Mouse (Mus musculus): ENCODE measurements around the gene Olfr1434.
"Not testable (repeated sequence)": the region's sequence is repeated elsewhere in the genome, so short reads cannot be mapped to it uniquely, and the experiment has no call there.

Olfr1434 gene

GRCm38 (mm10) chr19:12279554-12279953 lies at the start of gene Olfr1434:
Gene Olfr1434 (plus strand): TSS chr19:12279854.
- in situ Hi-C loops (cut with MseI, MboI) = no loop called here

GRCm38 (mm10) chr19:12232496-12232895 lies 47.2 kb upstream of the Olfr1434 start, which contains the start of gene Olfr1432:
Gene Olfr1432 (minus strand): TSS chr19:12232596.
- in situ Hi-C loops (cut with MseI, MboI) = not testable (repeated sequence)

- in situ Hi-C loops (cut with MseI, MboI) = no loop called here
Measured at GRCm38 (mm10) chr19:12241559-12241958, 38.1 kb upstream of the Olfr1434 start, which contains the start of gene Olfr262. Gene Olfr262 (minus strand): TSS chr19:12241659.

GRCm38 (mm10) chr19:12260732-12261131 lies 18.9 kb upstream of the Olfr1434 start, which contains the start of gene Olfr235:
Gene Olfr235 (plus strand): TSS chr19:12261032.
- in situ Hi-C loops (cut with MseI, MboI) = no loop called here

- in situ Hi-C loops (cut with MseI, MboI) = no loop called here
Measured at GRCm38 (mm10) chr19:12292979-12293378, 13.3 kb downstream of the Olfr1434 start.

GRCm38 (mm10) chr19:12299030-12299429 lies 19.4 kb downstream of the Olfr1434 start, which contains the start of gene Olfr1436:
Gene Olfr1436 (minus strand): TSS chr19:12299130.
- in situ Hi-C loops (cut with MseI, MboI) = not testable (repeated sequence)

GRCm38 (mm10) chr19:12325001-12325400 lies 45.3 kb downstream of the Olfr1434 start, which contains the start of gene Olfr1437:
Gene Olfr1437 (minus strand): TSS chr19:12325101.
- in situ Hi-C loops (cut with MseI, MboI) = no loop called here

All from mouse trophoblast stem cell (cell line).